Mouse (Mus musculus): ENCODE data around the gene Mfsd6.

Mfsd6 gene

GRCm38 (mm10) chr1:52727056-52727900 lies at the start of gene Mfsd6:
Gene Mfsd6 (minus strand): TSS chr1:52727462.
- no peak for DNase-seq (ENCODE audit: extremely low read depth, insufficient read length, low spot score)

- peak; percentile 24 for DNase-seq (ENCODE audit: extremely low read depth, insufficient read length, low spot score)
Measured at GRCm38 (mm10) chr1:52765176-52766111, 38.2 kb upstream of the Mfsd6 start.

- DNase-seq (ENCODE audit: extremely low read depth, insufficient read length, low spot score) = peak; percentile 56
Measured at GRCm38 (mm10) chr1:52763894-52764809, 36.9 kb upstream of the Mfsd6 start.

GRCm38 (mm10) chr1:52758174-52758573 lies 30.9 kb upstream of the Mfsd6 start:
- no peak for DNase-seq (ENCODE audit: extremely low read depth, insufficient read length, low spot score)

DNA sequence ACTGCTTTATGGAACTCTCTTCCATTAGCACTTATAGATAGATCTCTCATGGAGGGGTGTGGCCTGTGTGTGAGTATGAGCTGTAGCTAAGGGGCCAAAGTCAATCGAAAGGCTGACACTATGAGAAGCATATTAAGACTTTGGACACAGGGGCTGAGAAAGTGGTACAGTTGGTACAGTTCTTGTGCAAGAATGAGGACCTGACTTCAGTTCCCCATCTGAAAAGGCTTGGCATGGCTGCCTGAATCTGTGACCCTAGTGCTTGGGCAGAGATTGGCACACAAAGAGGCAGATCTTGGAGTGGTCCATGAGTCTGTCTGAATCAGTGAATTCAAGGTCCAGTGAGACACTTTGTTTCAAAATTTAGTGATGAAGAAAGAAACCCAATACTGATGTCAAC lies 27.1 kb upstream of the Mfsd6 start:
- no peak for DNase-seq (ENCODE audit: extremely low read depth, insufficient read length, low spot score)

GRCm38 (mm10) chr1:52753828-52754227 lies 26.6 kb upstream of the Mfsd6 start:
- no peak for DNase-seq (ENCODE audit: extremely low read depth, insufficient read length, low spot score)

DNA sequence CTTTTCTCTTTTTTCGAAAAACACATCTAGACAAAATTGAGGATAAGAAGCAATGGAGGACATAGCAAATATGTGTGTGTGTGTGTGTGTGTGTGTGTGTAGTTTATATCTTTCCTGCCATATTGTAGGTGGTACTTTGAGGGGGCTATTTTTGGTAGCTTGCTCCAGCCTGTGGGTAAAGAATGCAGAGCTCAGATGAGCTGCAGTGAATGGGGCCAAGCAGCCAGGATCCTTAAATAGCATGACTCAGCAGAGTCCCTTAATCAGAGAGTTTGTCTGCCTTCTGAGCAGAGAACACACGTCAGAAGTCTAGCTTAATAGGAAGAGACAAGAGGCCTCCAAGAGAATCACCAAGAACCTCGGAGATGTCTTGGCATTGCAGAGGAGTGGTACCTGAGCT lies 25.4 kb upstream of the Mfsd6 start:
- DNase-seq (ENCODE audit: extremely low read depth, insufficient read length, low spot score) = no peak

- no peak for DNase-seq (ENCODE audit: extremely low read depth, insufficient read length, low spot score)
Measured at GRCm38 (mm10) chr1:52751634-52752033, 24.4 kb upstream of the Mfsd6 start.

DNA sequence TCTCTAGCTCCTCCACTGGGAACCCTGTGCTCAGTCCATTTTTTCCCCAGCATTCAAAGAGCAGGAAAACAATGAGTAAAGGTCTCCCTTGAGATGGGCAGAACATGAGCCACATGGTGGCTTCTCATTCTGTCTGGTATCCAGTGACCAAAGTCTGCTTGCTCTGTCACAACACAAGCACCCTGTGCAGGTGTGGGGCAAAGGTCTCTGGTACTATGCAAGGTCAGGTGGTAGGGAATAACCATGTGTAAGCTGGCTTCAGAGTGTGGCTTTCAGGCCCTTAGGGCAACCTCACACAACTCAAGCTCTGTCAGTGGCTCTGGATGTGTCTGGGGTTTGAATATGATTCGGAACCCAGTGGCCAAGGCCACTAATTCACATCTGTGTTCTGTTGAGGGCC lies 22.7 kb upstream of the Mfsd6 start:
- no peak for DNase-seq (ENCODE audit: extremely low read depth, insufficient read length, low spot score)

GRCm38 (mm10) chr1:52748260-52748659 lies 21.0 kb upstream of the Mfsd6 start:
- no peak for DNase-seq (ENCODE audit: extremely low read depth, insufficient read length, low spot score)

- no peak for DNase-seq (ENCODE audit: extremely low read depth, insufficient read length, low spot score)
Measured at GRCm38 (mm10) chr1:52742567-52742966, 15.3 kb upstream of the Mfsd6 start.

DNA sequence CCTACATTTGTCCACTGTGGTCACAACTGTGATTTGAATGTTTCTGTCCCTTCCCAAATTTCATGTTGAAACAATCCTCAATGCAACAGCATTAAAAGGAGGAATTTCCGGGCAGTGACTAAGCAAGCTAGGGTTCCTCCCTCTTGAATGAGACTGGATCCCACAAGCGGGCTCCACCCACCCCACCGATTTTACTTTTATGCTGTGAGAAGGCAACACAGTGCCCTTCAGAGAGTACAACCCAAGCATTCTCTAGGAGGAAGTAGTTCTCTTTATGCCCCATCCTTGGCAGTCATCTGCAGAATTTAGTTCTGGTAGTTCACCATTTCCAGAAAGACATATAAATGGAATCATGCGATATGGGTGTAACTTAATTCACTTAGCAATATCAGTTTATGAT lies 6.9 kb upstream of the Mfsd6 start:
- no peak for DNase-seq (ENCODE audit: extremely low read depth, insufficient read length, low spot score)

GRCm38 (mm10) chr1:52730258-52730657 lies 3.0 kb upstream of the Mfsd6 start:
- no peak for DNase-seq (ENCODE audit: extremely low read depth, insufficient read length, low spot score)

DNA sequence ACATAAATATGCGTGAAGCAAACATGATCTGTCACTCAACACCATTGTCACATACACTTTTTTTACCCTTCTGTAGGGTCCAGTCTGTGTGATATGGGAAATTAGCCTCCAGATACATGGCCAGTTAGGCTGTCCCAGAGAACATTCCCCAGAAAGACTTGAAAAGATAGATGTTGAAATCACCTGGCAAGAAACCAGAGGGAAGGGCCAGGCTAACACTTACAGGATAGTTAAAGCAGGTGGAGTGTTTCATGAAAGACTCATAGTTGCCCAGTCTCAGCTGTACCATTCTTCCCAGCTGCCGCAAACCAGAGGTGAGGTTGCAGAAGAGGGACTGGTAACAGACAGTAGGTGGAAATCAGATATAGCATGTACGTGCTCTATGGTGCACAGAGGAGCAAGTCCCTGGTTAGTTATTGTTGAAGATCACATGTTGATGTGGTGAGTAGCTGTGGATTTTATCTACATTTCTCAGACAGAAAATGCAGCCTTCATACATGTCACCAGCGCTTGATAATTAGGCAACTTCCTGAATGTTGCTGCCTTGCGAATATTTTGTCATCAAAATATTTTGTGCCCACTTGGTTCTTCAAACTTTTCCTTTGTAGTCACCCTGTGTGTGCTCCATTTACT lies 1.7 kb upstream of the Mfsd6 start:
- no peak for DNase-seq (ENCODE audit: extremely low read depth, insufficient read length, low spot score)

DNA sequence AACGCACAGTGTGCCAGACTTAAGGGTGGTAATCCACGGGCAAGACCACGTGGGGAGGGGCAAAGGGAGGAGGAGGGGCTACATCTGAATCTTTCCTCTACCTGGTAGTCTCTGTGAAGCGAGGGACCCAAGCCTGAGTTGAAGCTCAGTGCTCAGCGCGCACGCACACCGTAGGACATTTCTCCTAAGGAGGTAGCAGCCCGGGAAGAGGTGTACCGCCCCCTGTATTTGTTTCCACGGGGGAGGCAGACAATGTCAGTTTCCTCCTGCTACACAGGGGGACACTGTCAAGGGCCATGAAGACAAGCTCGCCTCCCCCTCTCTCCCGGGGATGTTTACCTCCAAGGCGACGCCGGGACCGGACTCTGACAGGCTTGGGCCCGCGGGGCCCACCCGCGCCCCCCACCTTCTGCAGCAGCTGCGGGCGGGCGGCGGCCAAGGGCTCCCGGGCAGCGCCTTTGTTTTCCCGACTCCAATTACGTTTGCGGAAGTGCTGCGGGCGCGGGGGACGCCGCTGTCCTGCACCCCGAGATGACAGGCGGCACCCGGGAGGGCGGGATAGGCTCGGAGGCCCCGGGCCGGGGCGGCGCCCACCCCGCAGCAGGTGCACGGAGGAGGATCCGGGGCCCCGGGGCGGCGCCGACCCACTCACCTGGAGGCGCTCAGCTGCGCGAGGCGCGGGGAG lies 749 bp downstream of the Mfsd6 start:
- DNase-seq (ENCODE audit: extremely low read depth, insufficient read length, low spot score) = no peak

GRCm38 (mm10) chr1:52722586-52722985 lies 4.7 kb downstream of the Mfsd6 start:
- no peak for DNase-seq (ENCODE audit: extremely low read depth, insufficient read length, low spot score)

GRCm38 (mm10) chr1:52719096-52719495 lies 8.2 kb downstream of the Mfsd6 start:
- no peak for DNase-seq (ENCODE audit: extremely low read depth, insufficient read length, low spot score)

- DNase-seq (ENCODE audit: extremely low read depth, insufficient read length, low spot score) = no peak
Measured at GRCm38 (mm10) chr1:52718068-52718748, 9.1 kb downstream of the Mfsd6 start.

GRCm38 (mm10) chr1:52714451-52714850 lies 12.8 kb downstream of the Mfsd6 start:
- DNase-seq (ENCODE audit: extremely low read depth, insufficient read length, low spot score) = no peak
